Mouse (Mus musculus): ENCODE measurements around the gene Usp36.

The Usp36 gene

GRCm38 (mm10) chr11:118297967-118298366 is 7.9 kb upstream of the Usp36 start:
- DNase-seq: no peak

GRCm38 (mm10) chr11:118295026-118295425 is 5.0 kb upstream of the Usp36 start:
- DNase-seq: no peak

DNA sequence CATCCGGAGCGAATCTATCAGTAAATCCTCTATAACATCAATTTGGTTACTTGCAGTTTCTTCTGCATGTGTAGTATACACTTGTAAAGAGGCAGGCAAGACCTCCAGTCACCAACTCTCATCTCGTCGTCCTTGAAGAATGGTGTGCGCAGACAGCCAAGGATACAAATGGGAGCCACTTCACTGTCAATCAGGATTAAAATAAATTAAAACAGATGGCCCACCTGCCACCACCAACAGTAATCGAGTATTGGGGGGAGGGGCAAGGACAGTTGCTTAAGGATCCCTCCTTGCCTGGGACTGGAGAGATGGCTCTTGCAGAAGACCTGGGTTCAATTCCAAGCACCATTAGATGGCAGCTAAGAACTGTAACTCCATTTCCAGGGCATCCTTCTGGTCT is 2.6 kb upstream of the Usp36 start:
- DNase-seq: no peak

- DNase-seq: peak; percentile 26
These were observed 482 bp downstream of the Usp36 start for GRCm38 (mm10) chr11:118289562-118289961.

GRCm38 (mm10) chr11:118289037-118289511 is 970 bp downstream of the Usp36 start:
- DNase-seq: no peak

GRCm38 (mm10) chr11:118287573-118287972 is 2.5 kb downstream of the Usp36 start:
- no peak for DNase-seq

- DNase-seq: no peak
These were observed 3.6 kb downstream of the Usp36 start for GRCm38 (mm10) chr11:118286434-118286833.

- DNase-seq: no peak
These were observed 4.3 kb downstream of the Usp36 start for GRCm38 (mm10) chr11:118285791-118286190.

- DNase-seq: no peak
These were observed 9.8 kb downstream of the Usp36 start for GRCm38 (mm10) chr11:118280218-118280617.

GRCm38 (mm10) chr11:118276328-118276727 is 13.7 kb downstream of the Usp36 start:
- DNase-seq: no peak

DNA sequence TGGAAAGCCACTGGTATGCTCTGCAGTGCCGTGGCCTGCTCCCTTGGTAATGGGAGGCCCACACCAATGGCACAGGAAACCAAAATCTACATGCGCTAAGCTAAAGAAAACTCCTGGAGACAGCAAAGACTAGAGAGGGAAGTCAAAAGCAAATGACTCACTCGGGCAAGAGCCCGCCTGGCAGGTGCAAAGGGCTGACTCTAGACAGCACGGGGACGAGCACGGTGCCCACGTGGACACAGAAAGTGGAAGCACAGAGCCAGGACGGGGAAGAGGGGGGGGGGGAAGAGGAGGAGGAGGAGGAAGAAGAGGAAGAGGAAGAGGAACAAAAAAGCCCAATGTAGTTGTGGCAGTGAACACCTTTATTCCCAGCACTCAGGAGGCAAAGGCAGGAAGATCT is 15.0 kb downstream of the Usp36 start:
- DNase-seq: peak; percentile 40

DNA sequence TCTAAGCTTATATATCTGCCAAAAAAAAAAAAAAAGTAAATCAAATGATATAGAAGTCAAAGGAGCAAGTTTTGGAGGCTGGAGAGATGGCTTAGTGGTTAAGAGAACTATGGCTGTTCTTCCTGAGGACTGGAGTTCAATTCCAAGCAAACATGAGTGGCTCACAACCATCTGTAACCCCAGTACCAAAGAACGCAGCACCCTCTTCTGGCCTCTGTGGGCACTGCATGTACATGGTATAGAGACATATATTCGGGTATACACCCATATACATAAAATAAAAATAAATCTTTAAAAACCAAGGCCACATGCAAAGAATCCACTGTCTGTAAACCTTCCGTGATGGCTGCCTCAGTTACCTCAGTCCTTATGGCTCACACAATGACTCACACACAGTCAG is 20.2 kb downstream of the Usp36 start:
- DNase-seq: no peak

GRCm38 (mm10) chr11:118266666-118267046 is 23.4 kb downstream of the Usp36 start:
- DNase-seq: no peak

DNA sequence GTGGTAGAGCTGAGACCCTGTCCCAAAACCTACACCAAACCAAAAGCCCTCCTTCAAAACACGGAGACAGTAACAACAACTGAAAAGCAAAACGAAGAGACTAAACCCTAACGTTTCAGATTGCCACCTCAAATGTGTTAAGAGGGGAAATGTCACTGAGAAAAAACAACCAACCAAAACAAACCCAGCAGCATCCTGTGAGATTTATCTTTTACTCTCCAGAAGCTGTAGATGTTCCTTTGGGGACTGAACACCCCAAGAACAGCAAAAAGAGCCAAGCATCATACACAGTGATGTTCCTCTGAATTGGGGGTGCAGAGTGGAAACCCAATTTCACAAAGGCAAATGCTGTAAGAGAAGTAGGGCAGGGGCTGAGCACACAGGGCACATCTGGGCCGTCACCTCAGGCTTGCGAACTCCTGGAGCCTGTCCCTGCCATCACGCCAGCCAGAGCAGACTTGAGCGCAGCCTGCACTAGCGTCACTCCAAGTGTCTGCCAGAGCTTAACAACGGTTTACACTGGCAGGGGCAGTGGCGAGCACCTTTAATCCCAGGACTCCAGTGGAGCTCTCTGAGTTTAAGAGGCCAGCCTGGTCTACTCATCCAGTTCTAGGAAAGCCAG is 23.9 kb downstream of the Usp36 start:
- DNase-seq: no peak

DNA sequence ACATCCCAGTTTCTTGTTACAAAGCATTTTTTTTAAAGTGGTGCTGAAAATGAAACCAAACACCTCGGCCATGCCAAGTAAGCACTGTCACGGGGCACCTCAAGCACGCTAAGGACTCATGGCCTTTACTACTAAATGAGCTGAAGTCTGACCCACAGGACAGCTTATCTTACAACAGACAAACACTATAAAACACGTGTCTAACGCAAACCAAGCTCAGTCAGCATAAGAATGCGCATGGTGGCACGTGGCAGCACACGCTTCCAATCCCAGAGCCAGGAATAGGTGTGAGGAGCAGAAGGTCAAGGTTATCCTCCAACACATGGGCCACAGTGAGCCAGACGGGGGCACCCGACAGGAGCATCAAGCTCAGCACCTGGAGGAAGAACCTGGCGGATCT is 24.4 kb downstream of the Usp36 start:
- no peak for DNase-seq

- peak; percentile 84 for DNase-seq
These were observed 26.9 kb downstream of the Usp36 start for GRCm38 (mm10) chr11:118263146-118263545.

DNA sequence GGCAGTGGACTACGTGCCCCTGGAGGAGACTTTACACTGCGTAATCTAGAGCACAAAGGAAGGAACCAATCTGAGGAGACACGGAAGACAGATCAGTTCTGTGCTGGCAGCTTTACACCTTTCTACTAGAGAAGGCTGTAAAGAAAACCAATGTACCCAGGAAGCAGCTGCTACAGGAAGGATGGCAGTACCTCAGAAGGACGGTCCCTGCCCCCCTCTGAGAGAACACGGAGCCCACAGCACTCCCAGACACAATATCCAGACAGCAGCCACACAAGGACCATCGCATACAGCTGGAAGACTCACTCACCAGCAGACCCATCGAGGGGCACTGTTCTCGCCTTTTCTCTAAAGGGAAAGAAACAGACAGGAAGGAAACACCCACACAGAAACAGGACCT is 30.0 kb downstream of the Usp36 start:
- DNase-seq: no peak

DNA sequence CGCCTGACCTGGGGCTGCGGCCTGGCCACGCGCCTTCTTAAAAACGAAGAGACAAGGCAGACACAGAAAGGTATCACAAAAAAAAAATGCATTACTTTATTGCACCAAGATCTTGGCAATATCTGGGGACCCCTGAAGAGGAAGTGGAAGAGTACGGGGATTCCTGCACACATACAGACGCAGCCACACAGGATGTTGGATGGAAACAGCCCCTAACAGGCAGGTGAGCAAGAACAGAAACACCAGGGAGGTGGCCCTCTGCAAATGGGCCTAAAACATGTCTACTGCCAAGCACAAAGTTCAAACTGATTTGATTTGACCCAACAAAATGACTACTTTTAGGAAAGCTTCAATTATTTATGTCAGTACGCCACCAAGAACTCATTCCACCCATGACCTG is 30.5 kb downstream of the Usp36 start:
- no peak for DNase-seq

- no peak for DNase-seq
These were observed 33.7 kb downstream of the Usp36 start for GRCm38 (mm10) chr11:118256371-118256770.

DNA sequence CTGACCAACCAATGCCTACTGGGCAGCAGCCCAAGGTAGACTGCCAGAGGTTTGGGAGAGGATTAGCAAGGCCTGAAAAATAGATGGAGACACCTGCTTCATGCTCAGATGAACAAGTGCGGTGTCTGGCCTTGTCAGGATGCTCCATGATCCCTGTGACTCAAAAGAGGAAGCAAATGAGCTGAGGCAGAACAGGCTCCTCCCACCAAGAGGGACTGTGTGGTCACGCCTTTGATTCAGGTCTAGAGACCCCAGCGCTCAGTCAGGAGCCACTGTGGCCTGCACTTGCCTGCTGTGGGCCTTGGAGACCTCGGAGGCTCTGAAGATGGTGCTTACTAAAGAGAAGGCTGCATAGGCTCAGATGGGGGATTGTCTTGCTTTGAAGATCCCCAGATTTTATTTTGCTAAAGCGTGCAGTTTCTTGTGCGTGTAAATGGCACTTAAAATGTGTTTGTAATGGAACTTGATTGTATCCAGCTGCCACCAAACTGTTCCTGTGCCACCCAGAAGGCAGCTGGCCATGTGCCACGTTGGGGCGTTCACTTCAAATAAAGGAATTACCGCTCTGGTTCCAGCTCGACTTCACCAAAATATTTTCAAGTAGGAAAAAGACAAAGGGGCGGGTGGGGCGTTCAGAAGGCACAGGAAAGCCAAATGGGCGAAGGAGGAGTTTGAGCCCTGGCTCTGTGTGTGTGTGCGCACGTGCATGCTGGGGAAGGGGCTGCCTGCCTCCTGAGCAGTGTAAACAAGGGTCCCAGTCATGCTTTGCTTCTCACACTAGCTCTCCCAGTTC is 35.7 kb downstream of the Usp36 start:
- DNase-seq: peak; percentile 81

- DNase-seq: peak; percentile 35
These were observed 36.4 kb downstream of the Usp36 start for GRCm38 (mm10) chr11:118253447-118254158.

GRCm38 (mm10) chr11:118249012-118249383 is 41.0 kb downstream of the Usp36 start:
- DNase-seq: no peak

GRCm38 (mm10) chr11:118248150-118249011 is 41.7 kb downstream of the Usp36 start, which contains the start of gene Cyth1:
Gene Cyth1 (minus strand): TSS chr11:118248592.
- peak; percentile 99 for DNase-seq

All from layer of hippocampus, adult 9-11 months (tissue).